Mouse (Mus musculus): ENCODE data around the gene Zdhhc8.
A peak's percentile ranks its signal among the peaks of the same experiment; 100 is the strongest.

GRCm38 (mm10) chr16:18221543-18221898, 13.4 kb downstream of the Zdhhc8 start:
- TF ChIP-seq CTCF (IDR thresholded peaks at IDR 0.05; ENCODE audit: extremely low read depth, insufficient read length, insufficient replicate concordance, low read depth, low read length) (peak; percentile 21; the same call in 1 of the 2 replicates), POLR2A (IDR thresholded peaks at IDR 0.05; ENCODE audit: low read depth, low read length) (no peak)

Data from small intestine, adult 2 months (tissue).